Mouse (Mus musculus) small intestine, adult 2 months (tissue): Measurements from ENCODE around the gene March1. TPM values are rescaled to one million over a fixed set of nuclear protein-coding genes. Genes with fewer than 3 reads are reported as not detected.

Experiments
- H3K27ac ChIP-seq: fragments of 200-500 bp; 2 replicates; pipeline ENCODE4 v1.5.1; 2012; ENCODE audit warnings: low read depth, low read length, control low read depth, inconsistent platforms; ENCODE audit not compliant: insufficient read depth
- H3K27me3 ChIP-seq: fragments of 200-500 bp; 2 replicates; pipeline ENCODE4 v1.6.1; 2012; ENCODE audit warnings: mild to moderate bottlenecking, moderate library complexity, low read length, inconsistent platforms; ENCODE audit not compliant: control insufficient read depth, insufficient read depth
- H3K36me3 ChIP-seq: fragments of 200-500 bp; 2 replicates; pipeline ENCODE4 v1.6.1; 2012; ENCODE audit warnings: mild to moderate bottlenecking, low read length, control low read depth, inconsistent platforms; ENCODE audit not compliant: control insufficient read depth, insufficient read depth
- H3K4me1 ChIP-seq: fragments of 200-500 bp; 2 replicates; pipeline ENCODE4 v1.6.1; 2012; ENCODE audit warnings: low read length, inconsistent platforms, mixed read lengths; ENCODE audit not compliant: control insufficient read depth, insufficient read depth, insufficient read length
- H3K4me3 ChIP-seq: fragments of 200-500 bp; 2 replicates; pipeline ENCODE4 v1.5.1; 2012; ENCODE audit warnings: low read depth, mild to moderate bottlenecking, control low read depth, inconsistent platforms, low read length, moderate library complexity
- CTCF ChIP-seq: fragments of 200-500 bp; IDR thresholded peaks from 2 replicates; pipeline ENCODE4 v1.5.1; 2012; ENCODE audit warnings: low read depth, mild to moderate bottlenecking, control low read depth, inconsistent platforms, low read length, moderate library complexity, mixed read lengths; ENCODE audit not compliant: insufficient replicate concordance, insufficient read length; ENCODE audit errors: extremely low read depth
- POLR2A ChIP-seq: fragments of 200-500 bp; IDR thresholded peaks from 2 replicates; pipeline ENCODE4 v1.6.1; 2012; ENCODE audit warnings: low read depth, mild to moderate bottlenecking, control low read depth, inconsistent platforms, low read length, moderate library complexity
- WGBS: fragments of 180-500 bp; shearing (Covaris S2); methylation state at CpG from one replicate; pipeline ENCODE4 v1.1.7; 2018; 5-methylcytosine and 5-hydroxymethylcytosine counted together
- polyA plus RNA-seq: library from polyadenylated mRNA; depleted of rRNA; stranded (reverse); fragments of >200 nt; gene quantifications from 2 replicates; pipeline ENCODE4 v1.2.3, GENCODE M21; 2012; rRNA removed

March1 gene
- 0.51 and 0.60 TPM in 2 replicates for polyA plus RNA-seq

DNA sequence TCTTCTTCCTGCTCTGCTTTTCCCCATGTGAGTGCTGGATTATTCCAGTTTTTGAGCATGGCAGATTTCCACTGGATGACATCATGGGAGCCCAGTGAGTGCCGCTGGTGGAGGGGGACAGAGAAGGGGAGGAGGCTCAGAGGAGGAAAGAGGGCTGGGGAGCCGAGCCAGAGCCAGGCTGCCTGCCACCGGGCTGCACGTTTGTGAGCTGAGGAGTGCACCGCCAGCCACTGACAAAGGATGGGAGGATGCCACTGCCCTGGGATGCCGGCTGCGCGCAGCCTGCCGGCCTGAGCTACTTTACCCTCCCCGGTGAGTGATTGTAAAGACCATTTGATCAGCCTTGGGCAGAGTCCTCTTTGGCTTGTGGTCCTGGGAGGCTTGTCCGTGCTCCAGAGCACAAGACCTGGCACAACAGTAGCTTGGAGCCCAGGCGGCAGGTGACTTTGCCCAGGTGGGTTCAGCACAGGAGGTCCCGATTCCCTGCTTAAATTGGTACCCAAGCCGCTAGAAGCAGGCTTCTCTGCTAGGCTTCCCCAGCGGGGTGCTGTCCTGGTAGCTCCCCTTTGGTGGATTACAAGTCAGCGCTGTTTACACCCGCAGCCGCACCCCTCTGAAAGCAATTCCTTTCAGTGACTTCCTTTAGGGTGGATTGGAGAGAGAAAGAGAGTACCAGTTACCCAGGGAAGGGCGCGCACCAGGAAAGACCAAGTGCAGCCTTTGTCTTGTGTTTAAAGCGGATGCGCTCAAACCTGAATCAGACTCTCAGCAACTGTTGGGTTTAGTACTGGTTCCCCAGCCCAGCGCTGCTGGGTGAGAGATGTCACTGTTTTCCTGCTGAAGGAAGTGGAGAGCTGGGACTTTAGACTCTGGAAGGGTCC, at the start of gene March1:
Gene March1, plus strand, starts transcription at position 30 of the 881 bp plus-strand sequence.
- TF ChIP-seq POLR2A: no peak
- no peak for TF ChIP-seq CTCF
- Histone ChIP-seq H3K36me3 (no peaks in the 10 kb centered on the region), H3K27me3 (no peaks in the 10 kb centered on the region), H3K27ac (no peak within 1 kb of the TSS), H3K4me1 (no peaks in the 10 kb centered on the region), H3K4me3 (no peak within 1 kb of the TSS)
- WGBS: 7% methylated on average over 23 of the region's 23 CpGs

DNA sequence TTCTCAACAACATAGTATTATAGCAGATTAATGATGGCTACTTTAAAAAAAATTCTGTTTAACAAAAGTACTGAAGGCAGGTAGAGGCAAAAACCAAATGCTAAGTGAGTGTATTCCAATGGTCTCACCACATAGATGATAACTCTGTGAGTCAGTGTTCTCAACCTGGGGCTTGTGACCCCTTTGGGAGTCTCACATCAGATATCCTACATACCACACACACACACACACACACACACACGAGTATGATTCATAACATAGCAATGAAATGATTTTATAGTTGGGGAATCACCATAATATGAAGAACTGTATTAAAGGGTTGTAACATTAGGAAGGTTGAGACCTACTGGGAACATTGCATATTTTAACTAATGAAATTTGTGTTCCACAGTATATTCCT, 30.8 kb upstream of the March1 start:
- Histone ChIP-seq H3K27ac (no peak overlapping the region), H3K4me3 (no peak overlapping the region), H3K27me3 (no peaks in the 10 kb centered on the region), H3K4me1 (no peaks in the 10 kb centered on the region), H3K36me3 (no peaks in the 10 kb centered on the region)
- TF ChIP-seq POLR2A (no peak), CTCF (no peak)
- WGBS: 42% methylated on average over 1 of the region's 1 CpGs

DNA sequence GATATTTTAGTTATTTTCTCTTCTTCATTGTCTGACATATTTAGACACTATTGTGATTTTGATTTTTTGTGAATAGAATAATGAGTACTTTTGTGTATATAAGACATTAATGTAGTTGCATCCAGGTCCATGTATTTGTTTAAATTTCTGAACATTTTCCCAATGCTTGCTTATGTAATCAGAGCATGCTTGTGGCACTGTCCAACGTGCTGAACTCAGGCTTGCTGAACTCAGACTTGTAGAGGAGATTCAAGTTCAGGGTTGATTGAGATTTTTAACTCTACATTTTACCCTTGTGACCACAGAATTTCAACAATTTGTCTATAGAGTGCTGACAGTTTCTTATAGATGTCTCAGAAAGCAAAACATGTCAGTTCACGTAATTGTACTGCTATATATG, 14.5 kb upstream of the March1 start:
- no peak overlapping the region for H3K4me3 ChIP-seq
- H3K27ac ChIP-seq: no peak overlapping the region
- H3K27me3 ChIP-seq: no peaks in the 10 kb centered on the region
- 41% methylated on average over 2 of the region's 2 CpGs for WGBS
- no peaks in the 10 kb centered on the region for H3K36me3 ChIP-seq
- no peaks in the 10 kb centered on the region for H3K4me1 ChIP-seq
- TF ChIP-seq POLR2A: no peak
- TF ChIP-seq CTCF: no peak

DNA sequence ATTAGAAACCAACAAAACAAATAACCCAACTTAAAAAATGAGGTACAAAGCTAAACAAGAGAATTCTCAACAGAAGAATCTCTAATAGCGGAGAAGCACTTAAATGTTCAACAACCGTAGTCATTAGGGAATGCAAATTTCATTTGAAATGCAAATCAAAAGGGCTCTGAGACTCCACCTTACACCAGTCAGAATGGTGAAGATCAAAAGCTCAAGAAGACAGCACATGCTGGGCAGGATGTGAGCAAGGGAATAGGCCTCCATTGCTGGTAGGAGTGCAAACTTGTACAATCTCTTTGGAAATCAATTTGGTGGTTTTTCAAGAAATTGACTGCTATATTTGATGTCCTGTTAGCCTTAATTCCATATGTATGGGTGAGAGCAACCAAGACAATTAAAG, 8.2 kb upstream of the March1 start:
- no peaks in the 10 kb centered on the region for H3K4me1 ChIP-seq
- no peak overlapping the region for H3K27ac ChIP-seq
- no peaks in the 10 kb centered on the region for H3K27me3 ChIP-seq
- 73% methylated on average over 2 of the region's 2 CpGs for WGBS
- TF ChIP-seq POLR2A: no peak
- no peak for TF ChIP-seq CTCF
- no peaks in the 10 kb centered on the region for H3K36me3 ChIP-seq
- no peak overlapping the region for H3K4me3 ChIP-seq

DNA sequence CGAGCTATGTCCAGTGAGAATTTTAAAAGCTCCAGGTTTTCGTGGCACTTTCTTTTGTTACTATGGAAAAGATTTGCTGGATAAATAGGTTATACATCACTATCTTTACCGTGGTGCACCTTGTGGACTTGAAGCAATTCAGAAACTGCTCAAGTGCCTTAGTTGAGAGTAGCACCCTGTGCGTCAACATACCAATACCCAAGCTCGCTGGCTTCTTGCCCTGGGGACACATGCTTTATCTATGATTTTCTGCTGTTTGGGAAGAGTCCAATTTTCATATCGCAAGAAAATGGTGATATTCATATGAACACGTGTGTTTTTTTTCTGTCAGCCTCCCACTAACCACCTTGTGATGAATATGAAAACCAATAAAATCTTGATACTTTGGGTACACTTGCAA, 1.3 kb downstream of the March1 start:
- no peaks in the 10 kb centered on the region for H3K27me3 ChIP-seq
- no peaks in the 10 kb centered on the region for H3K36me3 ChIP-seq
- no peak for TF ChIP-seq CTCF
- TF ChIP-seq POLR2A: no peak
- 52% methylated on average over 7 of the region's 7 CpGs for WGBS
- H3K4me3 ChIP-seq: no peak overlapping the region
- no peak overlapping the region for H3K27ac ChIP-seq
- H3K4me1 ChIP-seq: no peaks in the 10 kb centered on the region

DNA sequence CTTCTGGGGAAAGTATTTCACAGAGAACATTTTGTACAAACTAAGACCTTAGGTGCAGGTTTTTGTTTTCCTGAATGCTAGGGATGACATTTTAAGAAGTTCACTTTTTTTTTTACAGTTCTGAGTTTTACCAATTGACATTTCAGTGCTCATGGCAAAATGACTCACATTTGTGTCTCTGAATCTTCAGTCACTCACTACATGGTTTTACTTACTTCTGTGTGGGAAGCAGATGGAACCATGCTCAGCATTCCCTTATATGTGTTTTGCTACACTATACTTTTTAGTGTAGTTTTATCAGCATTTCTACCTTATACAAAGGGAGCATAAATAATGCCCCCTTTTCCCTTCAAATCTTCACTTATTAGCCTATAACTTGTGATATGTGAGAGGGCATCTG, 27.2 kb downstream of the March1 start:
- Histone ChIP-seq H3K36me3 (no peaks in the 10 kb centered on the region), H3K27ac (no peak overlapping the region), H3K27me3 (no peaks in the 10 kb centered on the region), H3K4me1 (no peaks in the 10 kb centered on the region), H3K4me3 (no peak overlapping the region)
- TF ChIP-seq POLR2A (no peak), CTCF (no peak)

DNA sequence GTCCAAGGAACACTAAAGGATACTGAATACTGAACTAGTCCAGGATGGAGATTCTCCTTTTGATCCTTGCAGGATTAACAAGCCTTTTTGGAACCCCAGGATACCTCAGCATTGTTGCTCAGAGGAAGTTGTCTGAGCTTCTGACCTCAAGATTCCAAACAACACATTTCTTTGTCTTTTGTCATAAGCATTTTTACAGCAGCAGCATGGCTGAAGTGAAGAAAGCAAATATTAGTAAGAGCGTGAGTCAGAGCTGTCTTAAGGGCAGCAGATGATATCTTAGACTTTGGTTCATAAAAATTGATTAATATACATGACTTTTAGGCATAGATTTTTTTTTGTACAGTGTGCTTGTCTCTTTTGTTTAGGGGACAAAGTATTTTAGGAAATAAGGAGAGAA, 27.8 kb downstream of the March1 start:
- 59% methylated on average over 1 of the region's 1 CpGs for WGBS
- H3K27ac ChIP-seq: no peak overlapping the region
- no peak for TF ChIP-seq CTCF
- no peak for TF ChIP-seq POLR2A
- H3K4me1 ChIP-seq: no peaks in the 10 kb centered on the region
- no peak overlapping the region for H3K4me3 ChIP-seq
- no peaks in the 10 kb centered on the region for H3K27me3 ChIP-seq
- no peaks in the 10 kb centered on the region for H3K36me3 ChIP-seq

DNA sequence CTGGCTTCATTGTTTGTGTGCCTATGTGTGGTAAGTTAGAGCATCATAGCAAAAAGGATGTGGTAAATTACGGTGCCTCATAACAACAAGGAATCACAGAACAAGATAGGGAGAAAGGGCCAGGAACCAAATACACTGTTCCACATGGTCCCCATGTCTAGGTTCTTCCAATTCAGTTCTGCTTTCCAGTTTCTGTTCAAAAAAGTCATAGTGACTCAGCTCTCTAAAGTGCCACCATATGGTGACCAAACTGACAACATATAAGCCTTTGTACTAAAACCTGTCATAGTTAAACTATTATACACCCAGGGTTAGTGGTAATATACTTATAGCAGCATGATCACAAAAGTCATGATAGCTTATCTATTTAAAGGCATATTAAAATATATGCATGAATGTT, 28.2 kb downstream of the March1 start:
- no peak overlapping the region for H3K27ac ChIP-seq
- 80% methylated on average over 1 of the region's 1 CpGs for WGBS
- no peak overlapping the region for H3K4me3 ChIP-seq
- no peaks in the 10 kb centered on the region for H3K36me3 ChIP-seq
- H3K4me1 ChIP-seq: no peaks in the 10 kb centered on the region
- TF ChIP-seq POLR2A (no peak), CTCF (no peak)
- no peaks in the 10 kb centered on the region for H3K27me3 ChIP-seq
